Mouse (Mus musculus): ENCODE results near the gene Ect2.

Gene Ect2

DNA sequence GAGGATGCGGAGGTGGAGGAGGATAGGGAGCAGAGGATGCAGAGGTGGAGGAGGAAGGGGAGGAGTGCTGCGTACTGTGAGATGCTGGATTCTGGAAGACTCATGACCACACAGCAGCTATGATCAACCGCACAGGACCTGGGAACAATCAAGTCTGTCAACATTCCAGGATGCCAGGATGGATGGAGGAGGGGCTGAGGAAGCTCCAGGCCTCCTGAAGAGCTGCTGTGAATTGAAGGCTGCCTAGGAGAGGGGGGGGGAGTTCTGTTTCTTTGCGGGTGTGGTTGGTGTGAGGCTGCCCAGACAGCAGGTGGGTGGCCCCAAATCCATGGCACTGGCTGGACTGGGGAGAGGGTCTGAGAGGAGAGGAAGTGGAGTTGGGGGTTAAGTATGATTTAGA is 5.2 kb upstream of the Ect2 start:
- in situ Hi-C loops (cut with MboI, MseI): loop anchor here (25.0 kb wide), 1 partner anchor 1653 kb away; the partner anchor contains the start of gene Rpl22l1

DNA sequence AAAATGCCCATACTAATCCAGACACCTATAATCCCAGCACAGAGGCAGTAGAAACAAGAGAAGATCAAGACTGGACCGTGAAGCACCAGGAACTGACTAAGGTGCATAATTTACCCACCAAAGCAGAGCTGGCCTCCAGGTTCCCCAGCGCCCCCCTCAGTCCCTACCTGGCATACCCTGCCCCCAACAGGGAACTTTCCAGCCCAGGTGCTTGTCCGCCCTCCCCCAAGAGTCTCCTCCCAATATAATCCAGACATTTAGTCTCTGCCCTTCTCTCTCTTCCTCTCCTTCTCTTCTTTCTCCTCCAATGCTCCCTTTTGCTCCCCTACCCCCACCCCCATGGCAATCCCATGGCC is 2.9 kb upstream of the Ect2 start:
- in situ Hi-C loops (cut with MboI, MseI): loop anchor here (25.0 kb wide), 1 partner anchor 1656 kb away; the partner anchor contains the start of gene Rpl22l1

DNA sequence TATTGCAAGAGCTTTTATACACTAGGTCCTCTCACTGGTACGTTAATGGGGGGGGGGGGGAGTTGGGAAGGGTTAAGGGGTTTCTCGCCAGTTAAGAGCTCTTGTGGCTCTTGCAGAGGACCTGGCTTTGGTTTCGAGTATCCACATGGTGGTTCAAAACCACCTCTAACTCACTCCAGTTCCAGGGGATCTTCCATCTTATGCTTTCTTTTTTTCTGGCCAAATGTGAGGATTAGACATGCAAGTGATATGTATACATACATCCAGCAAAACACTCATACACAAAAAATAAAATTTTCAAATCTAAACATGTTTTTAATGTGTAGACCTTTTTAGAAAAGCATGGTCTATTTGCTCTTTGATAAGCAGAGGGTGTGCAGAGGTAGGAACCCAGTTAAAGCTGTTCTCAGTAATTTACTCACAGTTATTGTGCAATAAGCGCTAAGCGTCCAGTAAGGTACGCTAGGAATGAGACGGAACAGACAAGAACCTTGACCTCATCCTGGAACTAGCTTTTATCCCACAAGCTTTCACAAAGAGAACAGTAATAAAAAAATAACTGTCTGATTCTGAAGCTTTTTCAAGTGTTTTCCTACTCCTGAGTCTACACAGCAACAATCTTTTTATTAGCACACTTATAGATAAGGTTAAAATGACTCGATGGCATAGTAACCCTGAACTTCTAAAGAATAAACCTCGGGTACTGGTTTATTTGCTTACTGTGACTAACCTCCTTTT is 2.3 kb upstream of the Ect2 start:
- in situ Hi-C loops (cut with MboI, MseI): loop anchor here (25.0 kb wide), 1 partner anchor 1656 kb away; the partner anchor contains the start of gene Rpl22l1

DNA sequence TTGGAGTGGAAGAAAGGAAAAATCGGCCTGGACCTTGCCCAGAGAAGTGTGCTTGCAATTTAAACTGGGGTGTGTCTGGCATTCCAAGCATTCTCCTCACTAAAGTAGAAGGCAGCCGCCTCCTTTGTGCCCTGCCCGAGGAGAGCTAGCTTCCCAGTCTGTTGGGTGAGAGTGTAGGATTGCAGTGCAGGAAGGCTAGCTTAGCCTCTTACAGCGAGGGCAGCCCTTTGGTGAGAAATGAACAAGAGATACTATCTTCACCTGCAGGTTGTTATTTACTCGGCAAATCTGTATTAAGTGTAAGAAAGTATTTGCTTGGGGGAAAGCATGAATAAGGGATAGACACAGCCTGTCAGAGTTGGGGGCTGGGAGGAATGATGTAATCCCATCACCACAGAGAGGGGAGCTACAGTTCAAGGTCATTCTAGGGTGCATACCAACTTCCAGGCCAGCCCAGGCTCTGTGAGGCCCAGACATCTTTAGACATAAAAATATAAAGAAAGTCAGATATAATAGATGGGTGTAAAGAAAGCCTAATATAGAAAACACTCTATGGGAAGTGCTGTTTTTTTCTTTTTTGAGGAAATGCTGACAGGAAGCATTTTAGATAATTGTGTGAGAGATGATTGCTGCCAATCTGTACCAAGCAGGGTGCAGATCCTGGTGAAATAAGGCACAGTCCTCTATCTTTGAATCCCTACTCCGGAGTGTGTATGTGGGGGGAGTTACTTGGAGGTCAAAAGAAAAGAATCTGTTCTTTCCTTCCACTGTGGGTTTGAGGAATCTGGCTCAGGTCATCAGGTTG is 1.6 kb upstream of the Ect2 start:
- in situ Hi-C loops (cut with MboI, MseI): loop anchor here (25.0 kb wide), 1 partner anchor 1657 kb away; the partner anchor contains the start of gene Rpl22l1

DNA sequence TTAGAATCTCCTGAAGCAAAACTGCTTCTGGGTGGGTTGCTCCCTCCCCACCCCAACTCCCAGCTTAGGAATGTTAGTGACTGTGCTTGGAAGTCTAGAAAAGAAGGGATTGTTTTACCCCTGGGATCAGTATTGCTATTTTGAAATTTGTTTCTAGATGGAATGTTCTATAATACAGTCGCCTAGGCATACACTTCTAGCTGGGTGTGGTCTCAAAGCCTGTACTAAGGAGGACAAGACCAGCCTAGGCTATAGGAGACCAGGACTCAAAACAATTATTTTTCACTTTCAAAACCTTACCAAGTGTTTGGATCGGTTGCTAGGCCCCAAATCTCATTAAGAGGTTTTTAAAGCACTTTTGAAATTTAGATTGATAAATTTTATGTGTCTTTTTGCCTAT is 602 bp upstream of the Ect2 start:
- in situ Hi-C loops (cut with MboI, MseI): loop anchor here (25.0 kb wide), 1 partner anchor 1658 kb away; the partner anchor contains the start of gene Rpl22l1

DNA sequence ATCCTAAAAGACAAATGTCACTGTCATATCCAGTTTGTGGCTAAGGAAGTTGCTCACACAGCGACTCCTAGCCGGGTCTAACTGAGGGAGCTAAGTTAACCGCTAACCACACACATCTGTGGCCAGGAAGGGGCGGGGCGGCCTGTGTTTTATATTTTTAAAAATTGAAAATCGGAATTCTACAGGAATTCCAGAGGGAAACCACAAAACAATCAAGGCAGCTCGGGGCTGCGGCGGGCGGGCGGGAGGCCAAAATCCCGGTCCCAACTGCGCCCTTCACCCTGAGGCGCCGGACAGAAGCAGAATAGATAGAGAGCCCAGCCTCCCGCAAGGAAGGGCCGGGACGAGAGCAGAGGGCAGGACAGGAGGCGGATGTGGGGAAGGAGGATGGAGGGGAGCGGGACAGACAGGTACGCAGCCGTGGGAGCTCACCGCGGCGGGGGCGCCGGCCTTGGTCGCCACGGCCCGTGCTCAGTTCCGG is 447 bp downstream of the Ect2 start:
- in situ Hi-C loops (cut with MboI, MseI): loop anchor here (25.0 kb wide), 1 partner anchor 1659 kb away; the partner anchor contains the start of gene Rpl22l1

DNA sequence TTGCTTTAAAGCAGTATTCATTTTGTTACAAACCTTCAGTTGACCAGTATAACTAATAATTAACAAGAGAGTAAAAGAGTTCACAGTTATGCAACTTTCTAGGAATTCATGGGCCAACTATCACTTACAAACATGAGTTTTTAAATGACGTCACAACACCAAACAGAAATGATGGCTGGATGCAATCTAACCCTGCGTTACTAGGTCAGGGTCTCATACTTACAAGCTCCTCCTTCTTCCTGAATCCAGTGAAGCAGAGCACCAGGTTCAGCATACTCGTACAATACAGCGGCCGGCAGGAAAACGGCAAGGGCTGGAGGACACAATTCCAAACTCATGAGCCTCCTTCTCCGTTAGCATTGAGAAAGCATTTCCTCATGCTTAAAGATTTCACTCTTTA is 7.9 kb downstream of the Ect2 start:
- in situ Hi-C loops (cut with MboI, MseI): no loop called here

DNA sequence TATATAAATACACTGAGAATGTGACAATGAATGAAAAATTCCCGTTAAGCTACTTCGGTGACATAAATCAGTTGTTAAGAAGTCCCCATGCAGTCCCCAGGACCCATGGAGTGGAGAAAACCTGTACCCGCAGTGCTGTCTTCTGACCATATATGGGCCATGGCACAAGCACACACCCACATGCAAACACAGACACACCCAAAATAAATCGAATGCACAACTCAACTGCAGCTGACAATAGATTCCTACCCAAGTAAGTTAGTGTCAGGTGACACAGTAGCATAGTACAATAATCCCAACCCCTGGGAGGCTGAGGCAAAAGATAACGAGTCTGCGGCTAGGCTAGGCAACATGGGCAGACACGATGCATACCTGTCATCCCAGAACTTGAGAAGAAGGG is 10.1 kb downstream of the Ect2 start:
- in situ Hi-C loops (cut with MboI, MseI): no loop called here

DNA sequence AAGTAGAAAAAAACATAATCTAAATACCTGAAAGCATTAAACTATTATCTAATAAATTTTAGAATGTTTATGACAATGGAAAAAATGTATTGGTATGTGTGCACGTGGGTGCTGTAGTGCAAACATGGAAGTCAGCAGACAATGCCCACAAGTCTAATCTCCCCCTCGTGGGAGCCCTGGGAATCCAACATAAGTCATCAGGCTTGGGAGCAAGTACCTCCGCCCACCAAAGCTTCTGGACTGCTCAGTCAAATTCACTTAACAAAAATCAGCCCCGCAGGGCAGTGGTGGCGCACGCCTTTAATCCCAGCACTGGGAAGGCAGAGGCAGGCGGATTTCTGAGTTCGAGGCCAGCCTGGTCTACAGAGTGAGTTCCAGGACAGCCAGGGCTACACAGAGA is 13.6 kb downstream of the Ect2 start:
- in situ Hi-C loops (cut with MboI, MseI): no loop called here

DNA sequence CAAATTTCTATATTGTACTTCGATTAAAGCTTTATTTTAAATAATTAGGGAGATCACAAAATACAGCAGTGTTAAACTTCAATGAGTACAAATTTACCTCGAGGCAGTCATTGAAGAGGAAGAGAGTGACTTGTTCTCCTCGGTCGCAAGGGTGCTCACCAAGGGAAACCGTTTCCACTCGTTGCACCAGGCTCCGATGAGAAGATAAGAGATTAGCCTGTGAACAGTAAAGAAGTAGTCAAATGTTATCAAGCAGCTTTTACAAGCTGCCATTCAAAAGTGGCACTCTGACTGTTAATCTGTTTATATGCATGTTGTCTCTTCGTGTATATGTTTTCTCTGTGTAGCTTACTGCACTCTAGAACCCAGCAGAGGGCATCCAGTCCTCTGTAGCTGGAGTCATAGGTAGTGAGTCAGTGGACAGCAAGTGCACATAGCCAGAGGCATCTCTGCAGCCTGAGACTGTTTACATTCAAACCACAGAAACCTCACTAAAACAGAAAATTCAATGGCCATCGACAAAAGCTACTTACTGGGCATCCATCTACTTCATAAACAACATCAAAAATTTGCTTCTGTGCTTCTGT is 31.7 kb downstream of the Ect2 start:
- in situ Hi-C loops (cut with MboI, MseI): no loop called here

DNA sequence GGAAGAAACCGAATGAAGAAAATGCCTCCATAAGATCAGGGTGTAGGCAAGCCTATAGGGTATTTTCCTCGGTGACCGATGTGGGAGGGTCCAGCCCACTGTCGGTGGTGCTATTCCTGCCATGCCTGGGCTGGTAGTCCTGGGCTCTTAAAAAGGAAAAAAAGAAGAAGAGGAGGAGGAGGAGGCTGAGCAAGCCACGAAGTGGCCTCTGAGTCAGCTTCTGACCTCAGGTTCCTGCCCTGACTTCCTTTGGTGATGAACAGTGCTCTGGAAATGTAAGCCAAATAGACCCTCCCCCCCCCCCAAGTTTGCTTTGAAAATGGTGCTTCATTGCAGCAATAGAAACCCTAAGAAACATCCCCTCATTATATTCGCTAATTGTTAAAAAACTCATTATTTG is 32.7 kb downstream of the Ect2 start:
- in situ Hi-C loops (cut with MboI, MseI): no loop called here

DNA sequence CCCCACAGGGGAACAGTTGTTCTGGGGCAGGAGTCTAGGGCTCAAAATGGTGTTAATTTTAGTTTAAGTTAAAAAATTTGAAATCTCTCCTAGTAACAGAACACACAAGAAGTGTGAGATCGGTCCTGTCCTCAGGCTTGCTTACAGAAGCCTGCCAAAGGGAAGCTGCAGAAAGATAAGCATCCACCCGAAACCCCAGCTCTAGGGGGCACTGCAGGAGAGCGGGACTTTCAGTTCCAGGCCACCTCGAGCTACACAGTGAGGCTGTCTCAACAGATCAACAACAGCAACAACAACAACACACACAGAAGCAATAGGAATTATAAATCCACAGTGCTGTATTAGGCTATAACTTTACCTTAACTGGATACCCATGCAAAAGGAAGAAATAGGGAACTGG is 35.5 kb downstream of the Ect2 start:
- in situ Hi-C loops (cut with MboI, MseI): no loop called here

DNA sequence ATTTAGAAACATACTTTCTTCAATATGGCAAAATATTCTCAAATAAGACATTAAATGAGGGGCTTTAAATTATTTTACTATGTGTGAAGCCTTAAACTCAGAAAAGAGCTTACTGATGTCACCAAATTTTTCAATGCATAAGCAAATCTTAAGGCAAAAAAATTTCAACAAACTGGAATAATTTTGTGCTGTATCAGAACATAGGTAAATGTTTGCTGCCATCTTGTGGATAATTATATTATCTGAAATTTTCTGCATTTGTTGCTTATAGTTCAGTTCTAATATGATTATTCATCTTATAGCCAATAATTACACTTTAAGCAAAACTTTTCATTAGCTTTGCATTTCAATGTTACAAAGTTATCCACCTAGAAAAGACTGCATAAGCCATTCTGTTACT is 42.8 kb downstream of the Ect2 start:
- in situ Hi-C loops (cut with MboI, MseI): no loop called here

DNA sequence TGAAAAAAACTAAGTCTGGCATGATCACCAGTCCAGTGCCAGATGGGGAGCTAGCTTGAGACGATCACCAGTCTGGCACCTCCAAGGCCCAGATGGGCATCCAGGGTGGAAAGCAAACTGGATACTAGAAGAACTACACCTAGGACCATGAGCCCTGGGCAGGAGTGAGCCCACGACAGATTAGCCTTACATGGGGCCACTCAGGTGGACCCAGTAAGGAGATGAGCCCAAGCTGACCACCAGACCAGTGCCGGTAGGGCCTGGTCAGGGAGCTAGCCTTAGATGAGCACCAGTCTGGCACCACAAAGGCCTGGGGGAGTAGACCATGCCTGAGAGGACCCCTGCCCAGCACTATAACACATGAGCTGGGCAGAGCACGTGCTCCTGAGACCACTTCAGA is 44.6 kb downstream of the Ect2 start:
- in situ Hi-C loops (cut with MboI, MseI): no loop called here

DNA sequence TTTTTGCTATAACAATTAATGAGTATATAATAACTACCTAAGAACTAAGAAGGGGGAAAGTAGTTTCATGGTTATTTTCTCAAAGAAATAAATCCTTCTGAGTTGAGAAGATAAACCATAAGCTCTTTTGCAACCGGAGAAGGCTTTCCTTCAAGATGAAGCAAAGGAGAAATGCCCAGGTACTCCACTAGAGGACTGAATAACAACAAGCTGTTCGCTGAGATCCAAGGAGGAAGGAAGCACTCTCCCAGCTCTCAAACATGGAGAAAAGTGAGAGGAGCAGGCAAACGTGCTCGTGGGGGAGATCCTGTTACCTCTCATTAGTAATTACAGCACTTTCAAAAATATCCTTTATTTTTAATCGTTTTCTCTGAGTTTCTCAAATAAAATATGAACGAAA is 46.5 kb downstream of the Ect2 start:
- in situ Hi-C loops (cut with MboI, MseI): no loop called here

DNA sequence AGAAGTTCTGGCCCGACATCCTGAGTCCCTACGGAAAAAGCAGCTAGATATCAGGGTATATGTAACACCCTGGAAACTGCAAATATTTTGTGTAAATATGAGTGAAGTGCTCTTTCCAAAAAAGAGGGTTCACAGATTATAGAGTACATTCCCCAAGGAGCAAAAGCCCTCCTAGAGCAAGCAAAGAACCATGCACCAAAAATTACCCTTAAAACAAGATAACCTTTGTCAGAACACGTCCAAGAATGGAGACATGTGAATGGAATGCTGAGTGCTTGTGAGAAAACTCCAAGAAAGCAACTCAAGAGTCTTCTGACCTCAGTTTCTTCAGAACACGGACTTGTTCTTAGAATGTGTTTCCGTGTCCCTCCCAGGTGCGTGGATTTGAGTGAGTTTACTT is 50.7 kb downstream of the Ect2 start:
- in situ Hi-C loops (cut with MboI, MseI): no loop called here

DNA sequence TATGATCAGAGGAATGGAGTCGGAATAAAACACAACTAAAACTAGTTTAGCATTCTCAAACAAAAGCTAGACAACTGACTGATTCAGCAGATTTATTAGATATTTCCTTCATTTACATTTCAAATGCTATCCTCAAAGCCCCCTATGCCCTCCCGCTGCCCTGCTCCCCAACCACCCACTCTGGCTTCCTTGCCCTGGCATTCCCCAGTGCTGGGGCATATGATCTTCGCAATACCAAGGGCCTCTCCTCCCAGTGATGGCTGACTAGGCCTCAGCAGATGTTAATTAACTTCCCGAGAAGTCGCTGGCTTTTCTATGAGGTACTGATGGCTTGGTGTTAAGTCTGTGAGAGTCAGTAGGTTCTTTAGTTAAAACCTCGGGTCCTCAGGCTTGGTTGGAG is 55.0 kb downstream of the Ect2 start:
- in situ Hi-C loops (cut with MboI, MseI): no loop called here

DNA sequence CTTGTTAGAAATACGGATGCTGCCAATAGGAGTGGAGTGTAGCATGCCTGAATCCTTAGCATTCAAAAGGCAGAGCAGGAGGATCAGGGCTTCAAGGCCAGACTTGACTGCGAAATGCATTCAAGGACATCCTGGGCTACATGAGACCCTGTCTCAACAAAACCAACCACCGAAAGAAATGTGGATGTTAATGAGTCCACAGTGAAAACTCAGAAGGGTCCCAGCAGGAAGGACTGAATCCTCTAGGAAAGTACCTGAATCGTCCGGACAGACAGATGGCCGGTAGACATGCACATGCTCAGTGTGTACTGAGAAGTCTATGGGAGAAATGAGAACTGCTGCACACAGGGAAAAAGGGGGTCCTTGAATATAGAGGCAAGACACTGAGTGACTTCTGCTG is 67.5 kb downstream of the Ect2 start:
- in situ Hi-C loops (cut with MboI, MseI): no loop called here

DNA sequence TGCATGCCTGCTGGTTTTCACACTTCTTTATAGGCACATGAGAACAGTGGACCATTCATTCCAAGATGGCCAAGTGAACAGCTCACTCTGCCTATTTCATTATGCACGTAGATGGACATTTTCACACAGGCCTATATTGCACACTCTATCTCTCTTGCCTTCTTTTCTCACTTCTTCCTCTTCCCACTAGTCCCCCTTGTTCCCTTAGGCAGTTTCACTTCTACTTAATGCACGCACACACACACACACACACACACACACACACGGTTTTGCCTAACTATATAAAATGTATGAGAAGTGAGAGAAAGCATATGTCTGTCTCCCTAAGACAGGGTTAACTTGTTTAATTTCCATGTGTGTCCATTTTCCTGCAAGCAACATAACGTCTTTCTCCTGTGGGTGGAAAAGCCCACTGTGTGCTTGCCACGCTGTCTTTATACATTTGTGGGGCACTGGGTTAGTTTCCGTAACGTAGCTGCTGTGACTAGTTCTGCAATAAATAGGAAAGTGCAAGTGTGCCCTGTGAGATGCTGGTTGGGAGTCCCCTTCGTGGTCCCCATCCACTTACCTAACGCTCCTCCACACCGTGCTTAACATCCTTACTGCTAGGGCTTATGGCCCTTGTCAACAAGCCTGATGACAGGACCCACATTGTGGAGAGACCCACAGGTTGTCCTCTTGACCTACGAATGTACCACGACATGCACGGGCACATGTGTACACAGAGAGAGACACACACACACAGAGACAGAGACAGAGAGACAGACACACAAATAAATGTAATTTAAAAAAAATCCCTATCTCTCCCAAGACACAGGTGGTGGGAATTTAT is 72.2 kb downstream of the Ect2 start:
- in situ Hi-C loops (cut with MboI, MseI): no loop called here

DNA sequence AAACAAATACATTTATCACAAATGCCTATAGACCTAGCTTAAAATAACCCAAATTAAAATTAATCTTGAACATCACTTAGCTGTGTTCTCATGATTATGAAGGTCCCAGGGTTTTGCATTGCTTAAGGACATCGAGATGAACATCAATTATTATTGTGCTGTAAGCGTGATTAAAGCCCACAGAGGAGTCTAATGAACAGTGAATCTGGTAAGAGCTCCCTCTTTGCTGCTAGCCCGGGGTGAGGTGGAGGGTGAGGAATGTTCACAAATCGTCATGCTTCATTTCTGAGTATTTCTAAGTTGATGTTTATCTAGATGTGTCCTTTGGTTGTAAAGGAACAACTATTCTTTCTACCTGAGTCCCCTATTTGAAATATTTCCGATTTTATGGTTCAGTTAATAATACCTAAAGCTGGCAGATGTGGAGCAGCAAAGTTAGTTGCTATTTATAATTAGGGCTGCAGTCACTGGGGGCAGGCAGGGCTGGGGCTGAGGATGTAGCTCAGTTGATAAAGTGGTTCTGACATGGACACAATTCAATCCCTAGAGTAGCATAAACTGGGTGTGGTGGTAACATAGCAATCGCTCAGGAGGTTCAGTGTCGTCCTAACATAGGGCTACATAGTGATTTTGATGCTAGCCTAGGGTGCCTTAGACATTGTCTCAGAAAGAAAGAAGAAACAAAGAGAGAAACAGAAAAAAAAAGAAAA is 73.5 kb downstream of the Ect2 start:
- in situ Hi-C loops (cut with MboI, MseI): no loop called here

DNA sequence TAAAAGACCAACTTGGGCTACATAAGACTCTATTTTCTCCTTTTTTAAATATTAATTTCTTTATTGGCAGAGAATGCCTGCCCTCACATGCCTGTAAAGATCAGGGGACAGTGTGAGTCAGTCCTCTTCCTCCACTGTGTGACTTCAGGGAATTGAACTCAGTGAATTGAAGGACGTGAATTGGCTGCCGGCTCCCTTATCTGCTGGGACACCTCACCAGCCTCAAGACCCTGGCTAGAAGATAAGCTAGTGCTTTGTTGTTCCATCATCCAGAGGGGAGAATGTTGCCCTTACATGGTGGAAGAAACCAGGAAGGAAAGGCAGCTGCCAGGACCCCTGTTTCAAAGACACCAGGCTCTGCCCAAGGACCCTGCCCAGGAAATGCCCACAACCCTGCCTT is 79.8 kb downstream of the Ect2 start:
- in situ Hi-C loops (cut with MboI, MseI): no loop called here
